Mouse (Mus musculus) limb, embryonic 15.5 days (tissue): ENCODE data around the gene Slc16a12. TPM values are rescaled to one million over a fixed set of nuclear protein-coding genes. Genes with fewer than 3 reads are reported as not detected.

Source experiments
- ATAC-seq: fragments of 200-750 bp; cut with Nextera tagmentation; 2 replicates; pipeline ENCODE4 v1.8.0; 2017; ENCODE audit warnings: low read depth, moderate TSS enrichment; ENCODE audit not compliant: insufficient number of reproducible peaks, low FRiP score, low TSS enrichment
- H3K27ac ChIP-seq: fragments of 300-500 bp; sonication (generic); 2 replicates; pipeline ENCODE4 v1.5.1; 2015; ENCODE audit warnings: moderate library complexity, mild to moderate bottlenecking, inconsistent platforms
- H3K27me3 ChIP-seq: fragments of 300-500 bp; sonication (generic); 2 replicates; pipeline ENCODE4 v1.6.1; 2015; ENCODE audit warnings: inconsistent platforms
- H3K36me3 ChIP-seq: fragments of 300-500 bp; sonication (generic); 2 replicates; pipeline ENCODE4 v1.6.1; 2015; ENCODE audit warnings: inconsistent platforms
- H3K4me1 ChIP-seq: fragments of 300-500 bp; sonication (generic); 2 replicates; pipeline ENCODE4 v1.6.1; 2015; ENCODE audit warnings: inconsistent platforms
- H3K4me2 ChIP-seq: fragments of 300-500 bp; sonication (generic); 2 replicates; pipeline ENCODE4 v1.6.1; 2015; ENCODE audit warnings: mild to moderate bottlenecking, inconsistent platforms
- H3K4me3 ChIP-seq: fragments of 300-500 bp; sonication (generic); 2 replicates; pipeline ENCODE4 v1.5.1; 2015; ENCODE audit warnings: mild to moderate bottlenecking, inconsistent platforms
- H3K9ac ChIP-seq: fragments of 300-500 bp; sonication (generic); 2 replicates; pipeline ENCODE4 v1.6.1; 2015; ENCODE audit warnings: inconsistent platforms
- H3K9me3 ChIP-seq: fragments of 300-500 bp; sonication (generic); 2 replicates; pipeline ENCODE4 v1.6.1; 2016; ENCODE audit warnings: inconsistent platforms
- WGBS: fragments of 180-500 bp; shearing (Covaris S2); methylation state at CpG from one replicate; pipeline ENCODE4 v1.1.7; 2015; 5-methylcytosine and 5-hydroxymethylcytosine counted together
- polyA plus RNA-seq: library from polyadenylated mRNA; unstranded; fragments of >200 nt; fragmentation: Nextera tagmentation; extraction: Ambion mirVana; gene quantifications from 2 replicates; pipeline ENCODE4 v1.2.1, GENCODE M21; 2015

Gene Slc16a12
- polyA plus RNA-seq, 1 experiment from 2014 or later, result 0.90 TPM

- no peaks in the 10 kb centered on the region for H3K36me3 ChIP-seq
- no peak overlapping the region for H3K9ac ChIP-seq
- H3K27ac ChIP-seq, result no peak overlapping the region
- WGBS, result 84% methylated on average over 4 of the region's 4 CpGs
- H3K9me3 ChIP-seq, result no peaks in the 10 kb centered on the region
- no peak overlapping the region for H3K4me3 ChIP-seq
- H3K27me3 ChIP-seq, result no peaks in the 10 kb centered on the region
- H3K4me2 ChIP-seq, result no peak overlapping the region
- ATAC-seq, result no peak
- H3K4me1 ChIP-seq, result no peaks in the 10 kb centered on the region
Observed at GRCm38 (mm10) chr19:34724598-34724997, 22.5 kb downstream of the Slc16a12 start.

DNA sequence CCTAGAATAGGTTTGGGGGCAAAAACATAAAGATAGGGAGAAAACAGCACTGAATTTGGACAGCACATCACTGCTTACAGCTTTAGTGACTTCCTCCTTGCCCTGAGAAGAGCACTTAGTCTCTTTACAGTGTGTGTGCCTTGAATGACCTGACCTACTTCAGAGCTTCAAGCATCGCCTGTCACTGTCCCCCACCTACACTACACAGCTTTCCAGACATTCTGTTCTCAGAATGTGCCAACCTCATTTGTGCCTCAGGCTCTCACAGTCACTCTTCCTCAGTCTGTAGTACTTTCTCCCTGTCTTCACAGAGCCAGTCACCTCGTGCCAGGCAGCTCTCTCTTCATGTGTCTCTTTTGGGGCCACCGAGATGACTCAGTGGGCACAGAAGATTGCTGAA lies 24.5 kb downstream of the Slc16a12 start:
- ATAC-seq, result no peak
- H3K27ac ChIP-seq, result no peak overlapping the region
- WGBS, result 82% methylated on average over 3 of the region's 3 CpGs

DNA sequence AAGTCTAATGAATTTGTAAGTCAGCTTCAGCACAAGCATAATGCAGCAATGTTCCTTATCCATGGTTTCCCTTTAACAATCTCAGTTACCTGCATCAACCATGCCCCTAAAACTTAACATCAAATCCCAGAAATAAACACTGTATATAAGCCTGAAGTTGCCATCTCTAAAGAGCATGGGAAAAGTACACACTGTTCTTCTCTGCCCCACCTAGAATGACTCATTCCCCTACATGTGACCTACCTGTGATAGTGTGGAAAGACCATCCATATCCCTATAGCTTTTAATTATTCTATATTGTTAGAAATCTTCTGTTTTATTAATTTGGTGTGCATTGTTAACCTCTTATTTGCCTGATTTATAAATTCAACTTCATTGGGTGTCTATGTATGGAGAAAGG lies 27.0 kb downstream of the Slc16a12 start:
- H3K4me3 ChIP-seq, result no peak overlapping the region
- ATAC-seq, result no peak
- no peaks in the 10 kb centered on the region for H3K4me1 ChIP-seq
- no peaks in the 10 kb centered on the region for H3K36me3 ChIP-seq
- H3K9me3 ChIP-seq, result no peaks in the 10 kb centered on the region
- no peaks in the 10 kb centered on the region for H3K27me3 ChIP-seq
- no peak overlapping the region for H3K9ac ChIP-seq
- H3K27ac ChIP-seq, result no peak overlapping the region
- no peak overlapping the region for H3K4me2 ChIP-seq

More for the DNA sequence above, 24.5 kb downstream of the Slc16a12 start:
- no peak overlapping the region for H3K4me2 ChIP-seq
- H3K4me3 ChIP-seq, result no peak overlapping the region
- no peaks in the 10 kb centered on the region for H3K9me3 ChIP-seq
- no peaks in the 10 kb centered on the region for H3K36me3 ChIP-seq
- H3K9ac ChIP-seq, result no peak overlapping the region
- no peaks in the 10 kb centered on the region for H3K27me3 ChIP-seq
- no peaks in the 10 kb centered on the region for H3K4me1 ChIP-seq

DNA sequence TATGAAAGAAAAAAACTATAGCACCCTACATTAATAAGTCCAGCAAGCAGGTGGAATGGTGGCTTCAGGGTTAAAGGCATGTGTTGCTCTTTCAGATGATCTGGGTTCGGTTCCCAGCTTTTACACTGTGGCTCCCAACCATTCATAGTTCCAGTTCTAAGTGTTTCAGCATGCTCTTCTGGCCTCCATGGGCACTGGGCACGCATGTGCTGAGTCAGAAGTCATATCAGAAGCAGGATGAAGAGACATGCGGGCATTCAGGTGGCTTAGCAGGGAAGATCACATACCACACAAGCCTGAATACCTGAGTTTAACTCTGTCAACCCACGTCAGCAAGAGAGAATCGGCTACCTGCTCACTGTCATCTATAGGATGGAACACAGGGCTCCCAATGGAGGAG lies 28.1 kb downstream of the Slc16a12 start:
- H3K9me3 ChIP-seq, result no peaks in the 10 kb centered on the region
- 77% methylated on average over 5 of the region's 5 CpGs for WGBS
- H3K36me3 ChIP-seq, result no peaks in the 10 kb centered on the region
- no peak for ATAC-seq
- H3K4me2 ChIP-seq, result no peak overlapping the region
- H3K27ac ChIP-seq, result no peak overlapping the region
- no peaks in the 10 kb centered on the region for H3K4me1 ChIP-seq
- H3K4me3 ChIP-seq, result no peak overlapping the region
- H3K9ac ChIP-seq, result no peak overlapping the region
- no peaks in the 10 kb centered on the region for H3K27me3 ChIP-seq

- Histone ChIP-seq H3K36me3 (no peaks in the 10 kb centered on the region), H3K4me2 (no peak overlapping the region), H3K9ac (no peak overlapping the region), H3K4me1 (no peaks in the 10 kb centered on the region), H3K4me3 (no peak overlapping the region), H3K9me3 (no peaks in the 10 kb centered on the region), H3K27me3 (no peaks in the 10 kb centered on the region), H3K27ac (no peak overlapping the region)
- ATAC-seq, result no peak
- 40% methylated on average over 2 of the region's 2 CpGs for WGBS
Observed at GRCm38 (mm10) chr19:34718478-34718877, 28.6 kb downstream of the Slc16a12 start.

DNA sequence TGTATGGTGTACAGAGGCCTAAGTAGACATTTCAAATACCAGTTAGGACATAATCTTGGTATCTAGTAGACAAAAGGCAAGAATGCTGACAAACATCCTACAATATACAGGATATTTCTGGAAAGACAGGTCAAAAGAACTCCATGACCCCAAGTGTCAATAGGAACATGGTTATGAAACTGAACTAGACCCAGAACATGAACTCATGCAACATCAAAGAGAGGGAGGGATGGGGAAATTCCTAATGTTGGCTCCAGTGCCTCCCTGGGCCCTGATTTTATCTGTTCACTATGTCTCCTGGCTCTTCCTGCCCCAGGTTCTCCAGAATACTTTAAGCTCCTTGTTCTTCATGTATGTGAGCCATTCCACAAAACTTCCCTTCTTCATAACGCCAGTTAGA lies 31.2 kb downstream of the Slc16a12 start:
- no peaks in the 10 kb centered on the region for H3K4me1 ChIP-seq
- 88% methylated on average over 1 of the region's 1 CpGs for WGBS

DNA sequence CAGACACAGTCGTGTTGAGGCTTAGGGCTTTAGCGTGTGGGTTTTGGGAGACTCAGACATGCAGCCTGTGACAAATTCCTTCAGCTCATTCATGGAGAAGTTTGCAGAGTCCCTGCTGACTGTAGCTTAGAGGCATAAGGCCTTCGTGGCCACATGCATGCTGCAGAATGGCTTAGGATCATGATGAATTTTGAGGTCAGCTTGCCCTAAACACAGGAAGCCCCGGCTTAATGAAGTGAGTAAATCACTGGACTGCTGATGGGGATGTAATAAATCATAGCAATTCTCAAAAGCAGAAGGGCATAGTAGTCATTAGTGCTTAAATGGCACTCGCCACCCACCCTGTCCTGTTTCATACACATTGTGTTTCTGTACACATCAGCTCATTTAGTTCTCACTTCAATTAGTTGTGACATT lies 32.8 kb downstream of the Slc16a12 start:
- WGBS, result 20% methylated on average over 5 of the region's 5 CpGs
- ATAC-seq, result no peak

More for the DNA sequence above, 31.2 kb downstream of the Slc16a12 start:
- H3K9ac ChIP-seq, result no peak overlapping the region
- no peaks in the 10 kb centered on the region for H3K36me3 ChIP-seq
- H3K9me3 ChIP-seq, result no peaks in the 10 kb centered on the region
- no peak for ATAC-seq
- no peaks in the 10 kb centered on the region for H3K27me3 ChIP-seq
- no peak overlapping the region for H3K4me3 ChIP-seq
- no peak overlapping the region for H3K27ac ChIP-seq
- no peak overlapping the region for H3K4me2 ChIP-seq

GRCm38 (mm10) chr19:34712050-34712449 lies 35.0 kb downstream of the Slc16a12 start:
- Histone ChIP-seq H3K4me1 (no peaks in the 10 kb centered on the region), H3K9me3 (no peaks in the 10 kb centered on the region), H3K4me3 (no peak overlapping the region), H3K4me2 (no peak overlapping the region), H3K36me3 (no peaks in the 10 kb centered on the region), H3K27me3 (no peaks in the 10 kb centered on the region), H3K27ac (no peak overlapping the region), H3K9ac (no peak overlapping the region)
- WGBS, result 80% methylated on average over 2 of the region's 2 CpGs
- ATAC-seq, result no peak

More for the DNA sequence above, 32.8 kb downstream of the Slc16a12 start:
- no peaks in the 10 kb centered on the region for H3K36me3 ChIP-seq
- H3K9me3 ChIP-seq, result no peaks in the 10 kb centered on the region
- no peaks in the 10 kb centered on the region for H3K27me3 ChIP-seq
- H3K27ac ChIP-seq, result no peak overlapping the region
- H3K9ac ChIP-seq, result no peak overlapping the region
- no peaks in the 10 kb centered on the region for H3K4me1 ChIP-seq
- no peak overlapping the region for H3K4me3 ChIP-seq
- H3K4me2 ChIP-seq, result no peak overlapping the region

DNA sequence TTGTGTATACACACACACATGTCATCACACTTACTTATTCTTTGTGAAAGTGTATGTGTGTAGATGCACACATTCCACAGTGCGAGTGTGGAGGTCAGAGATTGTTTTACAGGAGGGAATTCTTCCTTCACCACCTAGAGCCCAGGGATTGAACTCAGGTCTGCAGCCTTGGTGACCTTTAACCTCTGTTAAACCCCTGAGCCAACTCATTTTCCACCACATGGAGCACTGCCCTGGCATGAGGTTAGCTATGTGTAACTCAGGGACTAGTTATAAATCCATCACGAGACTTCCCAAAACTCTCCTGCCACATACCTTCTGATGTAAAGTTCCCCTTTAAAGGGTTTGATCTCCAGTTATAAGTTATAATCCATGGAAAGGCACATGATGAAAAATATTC lies 38.9 kb downstream of the Slc16a12 start:
- Histone ChIP-seq H3K4me2 (no peak overlapping the region), H3K4me3 (no peak overlapping the region), H3K36me3 (no peaks in the 10 kb centered on the region), H3K9me3 (no peaks in the 10 kb centered on the region), H3K27me3 (no peaks in the 10 kb centered on the region), H3K27ac (no peak overlapping the region), H3K4me1 (peaks cover 2% of the 10 kb centered on the region; the same call in 1 of the 2 replicates), H3K9ac (no peak overlapping the region)
- 67% methylated on average over 2 of the region's 2 CpGs for WGBS
- no peak for ATAC-seq

GRCm38 (mm10) chr19:34707571-34707970 lies 39.5 kb downstream of the Slc16a12 start:
- 50% methylated on average over 2 of the region's 2 CpGs for WGBS

DNA sequence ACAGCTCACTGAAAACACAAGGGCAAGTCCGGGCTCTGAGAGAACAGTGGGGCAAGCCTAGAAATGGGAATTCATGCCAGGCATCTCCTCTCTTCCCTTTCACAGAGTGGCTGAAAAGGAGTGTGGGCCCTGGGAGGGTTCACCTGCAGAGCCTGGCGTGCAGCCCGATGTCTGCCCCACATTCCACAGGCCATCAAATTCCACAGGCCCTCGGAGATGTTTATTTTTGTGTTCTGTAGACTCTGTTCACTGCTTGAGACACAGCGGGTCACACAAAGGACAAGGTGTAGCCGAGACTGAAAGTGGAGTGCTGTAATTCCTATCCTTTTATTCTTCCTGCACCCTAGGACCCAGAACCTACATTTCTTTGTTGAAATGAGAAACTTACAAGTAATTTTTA lies 40.8 kb downstream of the Slc16a12 start:
- ATAC-seq, result no peak
- 54% methylated on average over 6 of the region's 6 CpGs for WGBS
- H3K4me3 ChIP-seq, result no peak overlapping the region
- H3K4me2 ChIP-seq, result no peak overlapping the region
- no peaks in the 10 kb centered on the region for H3K9me3 ChIP-seq
- H3K9ac ChIP-seq, result no peak overlapping the region
- H3K27me3 ChIP-seq, result no peaks in the 10 kb centered on the region
- H3K36me3 ChIP-seq, result no peaks in the 10 kb centered on the region
- H3K4me1 ChIP-seq, result peaks cover 2% of the 10 kb centered on the region; the same call in 1 of the 2 replicates
- no peak overlapping the region for H3K27ac ChIP-seq

More at GRCm38 (mm10) chr19:34707571-34707970, 39.5 kb downstream of the Slc16a12 start:
- Histone ChIP-seq H3K4me1 (peaks cover 2% of the 10 kb centered on the region; the same call in 1 of the 2 replicates), H3K4me3 (no peak overlapping the region), H3K9me3 (no peaks in the 10 kb centered on the region), H3K4me2 (no peak overlapping the region), H3K36me3 (no peaks in the 10 kb centered on the region), H3K9ac (no peak overlapping the region), H3K27ac (no peak overlapping the region), H3K27me3 (no peaks in the 10 kb centered on the region)
- no peak for ATAC-seq

DNA sequence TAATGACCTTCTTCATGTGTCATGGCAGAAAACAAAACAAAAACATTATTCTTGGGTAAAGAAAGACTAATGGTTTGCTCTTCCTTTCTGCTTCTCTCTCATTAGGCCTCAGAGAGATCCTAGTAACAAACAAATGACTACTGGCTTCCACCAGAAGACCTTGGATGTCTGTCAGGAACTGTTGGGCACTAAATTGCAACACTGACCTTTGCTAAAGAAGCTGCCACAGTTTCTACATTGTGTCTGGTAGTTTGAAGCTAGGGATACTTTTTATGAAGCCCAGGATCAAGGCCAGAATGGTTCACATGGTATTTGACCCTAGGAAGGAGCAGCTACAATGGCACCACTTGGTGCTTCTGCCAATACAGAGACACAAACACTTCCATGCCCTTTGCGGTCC lies 41.9 kb downstream of the Slc16a12 start:
- H3K4me1 ChIP-seq, result peaks cover 2% of the 10 kb centered on the region; the same call in 1 of the 2 replicates
- no peaks in the 10 kb centered on the region for H3K36me3 ChIP-seq
- H3K4me2 ChIP-seq, result no peak overlapping the region
- no peak overlapping the region for H3K9ac ChIP-seq
- no peak for ATAC-seq
- no peak overlapping the region for H3K4me3 ChIP-seq
- H3K27ac ChIP-seq, result no peak overlapping the region
- no peaks in the 10 kb centered on the region for H3K27me3 ChIP-seq
- H3K9me3 ChIP-seq, result no peaks in the 10 kb centered on the region
- 98% methylated on average over 1 of the region's 1 CpGs for WGBS

- no peak overlapping the region for H3K4me3 ChIP-seq
- no peak overlapping the region for H3K27ac ChIP-seq
- H3K27me3 ChIP-seq, result no peaks in the 10 kb centered on the region
- H3K9ac ChIP-seq, result no peak overlapping the region
- no peak overlapping the region for H3K4me2 ChIP-seq
- H3K9me3 ChIP-seq, result no peaks in the 10 kb centered on the region
- H3K36me3 ChIP-seq, result no peaks in the 10 kb centered on the region
- no peaks in the 10 kb centered on the region for H3K4me1 ChIP-seq
- no peak for ATAC-seq
- WGBS, result 83% methylated on average over 2 of the region's 2 CpGs
Observed at GRCm38 (mm10) chr19:34699300-34699699, 47.8 kb downstream of the Slc16a12 start.
